Mouse (Mus musculus) neural tube, embryonic 11.5 days (tissue): ENCODE measurements around the gene Gstt1. TPM values are rescaled to one million over a fixed set of nuclear protein-coding genes. Genes with fewer than 3 reads are reported as not detected.

Source experiments
- ATAC-seq: fragments of 200-750 bp; cut with Nextera tagmentation; 2 replicates; pipeline ENCODE4 v1.8.0; 2017; ENCODE audit warnings: moderate number of reproducible peaks, mild to moderate bottlenecking, moderate TSS enrichment, moderate library complexity; ENCODE audit not compliant: insufficient read depth, low FRiP score, low TSS enrichment
- DNase-seq: peaks from one replicate; pipeline ENCODE4 v3.0.0-alpha.2; 2015; ENCODE audit warnings: low spot score
- H3K27ac ChIP-seq: fragments of 300-500 bp; sonication (generic); 2 replicates; pipeline ENCODE4 v1.5.1; 2014; ENCODE audit warnings: low read depth, mild to moderate bottlenecking, low read length
- H3K27me3 ChIP-seq: fragments of 300-500 bp; sonication (generic); 2 replicates; pipeline ENCODE4 v1.6.1; 2014; ENCODE audit warnings: mild to moderate bottlenecking, low read length, mixed read lengths; ENCODE audit not compliant: control insufficient read depth, insufficient read depth
- H3K36me3 ChIP-seq: fragments of 300-500 bp; sonication (generic); 2 replicates; pipeline ENCODE4 v1.6.1; 2014; ENCODE audit warnings: mild to moderate bottlenecking, low read length, moderate library complexity, mixed read lengths; ENCODE audit not compliant: control insufficient read depth, insufficient read depth
- H3K4me1 ChIP-seq: fragments of 300-500 bp; sonication (generic); 2 replicates; pipeline ENCODE4 v1.6.1; 2014; ENCODE audit warnings: low read length, mixed read lengths; ENCODE audit not compliant: control insufficient read depth, insufficient read depth
- H3K4me2 ChIP-seq: fragments of 300-500 bp; sonication (generic); 2 replicates; pipeline ENCODE4 v1.6.1; 2014; ENCODE audit warnings: low read depth, mild to moderate bottlenecking, moderate library complexity
- H3K4me3 ChIP-seq: fragments of 300-500 bp; sonication (generic); 2 replicates; pipeline ENCODE4 v1.5.1; 2014; ENCODE audit warnings: low read depth, low read length
- H3K9ac ChIP-seq: fragments of 300-500 bp; sonication (generic); 2 replicates; pipeline ENCODE4 v1.6.1; 2014; ENCODE audit warnings: mild to moderate bottlenecking, low read length
- H3K9me3 ChIP-seq: fragments of 300-500 bp; sonication (generic); 2 replicates; pipeline ENCODE4 v1.6.1; 2016; ENCODE audit warnings: low read length; ENCODE audit not compliant: control insufficient read depth
- WGBS: fragments of 180-500 bp; shearing (Covaris S2); extraction: QIAGEN DNeasy Blood & Tissue Kit; methylation state at CpG from one replicate; pipeline ENCODE4 v1.1.7; 2014; 5-methylcytosine and 5-hydroxymethylcytosine counted together
- polyA plus RNA-seq: library from polyadenylated mRNA; unstranded; fragments of >200 nt; fragmentation: Nextera tagmentation; extraction: Ambion mirVana; gene quantifications from 2 replicates; pipeline ENCODE4 v1.2.1, GENCODE M21; 2014

Gstt1 gene
- polyA plus RNA-seq, 1 experiment from 2014 or later = 2.9 TPM

GRCm38 (mm10) chr10:75763682-75764518 is 34.5 kb downstream of the Gstt1 start, which contains the start of gene Cabin1:
Gene Cabin1 (minus strand): TSS chr10:75764341.
- H3K9ac ChIP-seq = peak within 1 kb of the TSS; percentile 64
- ATAC-seq (peak; percentile 98), DNase-seq (peak; percentile 98)
- H3K9me3 ChIP-seq = no peaks in the 10 kb centered on the region
- H3K4me1 ChIP-seq = 0 out of 2 replicates have a peak, but pooled peaks cover 4% of the 10 kb centered on the region
- peak within 1 kb of the TSS; percentile 70 for H3K4me2 ChIP-seq
- no peaks in the 10 kb centered on the region for H3K27me3 ChIP-seq
- H3K36me3 ChIP-seq = no peaks in the 10 kb centered on the region
- WGBS = under 1% methylated on average over 61 of the region's 61 CpGs
- peak within 1 kb of the TSS; percentile 57 for H3K4me3 ChIP-seq
- H3K27ac ChIP-seq = 0 out of 2 replicates have a peak within 1 kb of the TSS, but pooled peaks have one; percentile 44

GRCm38 (mm10) chr10:75762413-75762812 is 36.0 kb downstream of the Gstt1 start:
- H3K9me3 ChIP-seq = peaks cover 3% of the 10 kb centered on the region; the same call in 1 of the 2 replicates
- DNase-seq = no peak
- no peaks in the 10 kb centered on the region for H3K27me3 ChIP-seq
- H3K4me2 ChIP-seq = no peak overlapping the region
- H3K36me3 ChIP-seq = no peaks in the 10 kb centered on the region; the same call in 1 of the 2 replicates
- H3K4me3 ChIP-seq = no peak overlapping the region
- H3K4me1 ChIP-seq = 0 out of 2 replicates have a peak, but pooled peaks cover 4% of the 10 kb centered on the region
- WGBS = 92% methylated on average over 3 of the region's 3 CpGs
- no peak overlapping the region for H3K27ac ChIP-seq
- ATAC-seq = no peak
- no peak overlapping the region for H3K9ac ChIP-seq

GRCm38 (mm10) chr10:75760311-75760710 is 38.1 kb downstream of the Gstt1 start:
- 95% methylated on average over 3 of the region's 3 CpGs for WGBS
- no peaks in the 10 kb centered on the region; the same call in 1 of the 2 replicates for H3K36me3 ChIP-seq

GRCm38 (mm10) chr10:75756719-75757118 is 41.7 kb downstream of the Gstt1 start:
- no peak for ATAC-seq

More at GRCm38 (mm10) chr10:75760311-75760710, 38.1 kb downstream of the Gstt1 start:
- Histone ChIP-seq H3K4me3 (no peak overlapping the region), H3K27ac (no peak overlapping the region), H3K27me3 (no peaks in the 10 kb centered on the region), H3K9ac (no peak overlapping the region), H3K4me2 (no peak overlapping the region), H3K4me1 (0 out of 2 replicates have a peak, but pooled peaks cover 4% of the 10 kb centered on the region), H3K9me3 (peaks cover 3% of the 10 kb centered on the region; the same call in 1 of the 2 replicates)
- no peak for ATAC-seq
- no peak for DNase-seq

GRCm38 (mm10) chr10:75744017-75744416 is 54.4 kb downstream of the Gstt1 start:
- DNase-seq (peak; percentile 77), ATAC-seq (peak; percentile 58; the same call in 1 of the 2 replicates)
- H3K36me3 ChIP-seq = peaks cover 13% of the 10 kb centered on the region
- H3K4me1 ChIP-seq = no peaks in the 10 kb centered on the region
- H3K9ac ChIP-seq = no peak overlapping the region
- no peaks in the 10 kb centered on the region for H3K27me3 ChIP-seq
- no peak overlapping the region for H3K4me2 ChIP-seq
- H3K9me3 ChIP-seq = no peaks in the 10 kb centered on the region
- no peak overlapping the region for H3K4me3 ChIP-seq
- H3K27ac ChIP-seq = no peak overlapping the region
- 49% methylated on average over 3 of the region's 3 CpGs for WGBS

More at GRCm38 (mm10) chr10:75756719-75757118, 41.7 kb downstream of the Gstt1 start:
- H3K4me3 ChIP-seq = no peak overlapping the region
- DNase-seq = no peak
- no peak overlapping the region for H3K27ac ChIP-seq
- 95% methylated on average over 11 of the region's 11 CpGs for WGBS
- H3K4me1 ChIP-seq = no peaks in the 10 kb centered on the region
- no peaks in the 10 kb centered on the region for H3K27me3 ChIP-seq
- no peak overlapping the region for H3K4me2 ChIP-seq
- no peak overlapping the region for H3K9ac ChIP-seq
- peaks cover 4% of the 10 kb centered on the region for H3K36me3 ChIP-seq
- peaks cover 3% of the 10 kb centered on the region; the same call in 1 of the 2 replicates for H3K9me3 ChIP-seq

- peaks cover 13% of the 10 kb centered on the region for H3K36me3 ChIP-seq
These were observed 55.0 kb downstream of the Gstt1 start for GRCm38 (mm10) chr10:75743369-75743768.

GRCm38 (mm10) chr10:75740866-75741265 is 57.5 kb downstream of the Gstt1 start:
- no peak for ATAC-seq

More at GRCm38 (mm10) chr10:75743369-75743768, 55.0 kb downstream of the Gstt1 start:
- no peak overlapping the region for H3K9ac ChIP-seq
- no peaks in the 10 kb centered on the region for H3K27me3 ChIP-seq
- no peak for DNase-seq
- no peaks in the 10 kb centered on the region for H3K4me1 ChIP-seq
- no peak overlapping the region for H3K4me2 ChIP-seq
- H3K4me3 ChIP-seq = no peak overlapping the region
- 90% methylated on average over 12 of the region's 12 CpGs for WGBS
- H3K27ac ChIP-seq = no peak overlapping the region
- H3K9me3 ChIP-seq = no peaks in the 10 kb centered on the region
- ATAC-seq = no peak

More at GRCm38 (mm10) chr10:75740866-75741265, 57.5 kb downstream of the Gstt1 start:
- DNase-seq = no peak
- 95% methylated on average over 3 of the region's 3 CpGs for WGBS
- H3K9ac ChIP-seq = no peak overlapping the region
- peaks cover 9% of the 10 kb centered on the region for H3K36me3 ChIP-seq
- H3K4me2 ChIP-seq = no peak overlapping the region
- H3K4me1 ChIP-seq = no peaks in the 10 kb centered on the region
- H3K4me3 ChIP-seq = no peak overlapping the region
- no peaks in the 10 kb centered on the region for H3K9me3 ChIP-seq
- H3K27me3 ChIP-seq = no peaks in the 10 kb centered on the region
- H3K27ac ChIP-seq = no peak overlapping the region
